Mouse (Mus musculus): ENCODE measurements at regions not wholly inside any gene's neighbourhood (a gene's known extent, or its start where the extent isn't known, plus 50 kb on each side); places are given as distances from the start of the nearest gene placed in this dataset.

DNA sequence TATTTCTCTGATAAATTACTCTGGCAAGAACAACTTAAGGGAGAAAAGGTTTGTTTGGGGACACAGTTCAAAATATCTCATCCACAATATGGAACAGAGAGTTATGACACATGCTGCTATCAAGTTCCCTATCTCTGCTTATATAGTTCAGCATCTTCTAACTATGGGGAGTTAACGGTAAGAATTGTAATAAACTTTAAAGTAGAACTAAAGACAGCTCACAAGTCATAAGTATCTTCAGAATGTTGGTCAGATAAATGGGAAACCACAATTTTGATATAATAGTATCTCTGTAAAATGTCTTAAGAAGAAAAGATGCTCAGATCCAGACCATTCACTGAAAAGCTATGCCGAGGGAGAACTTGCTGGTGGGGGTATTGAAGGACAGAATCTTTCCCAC, 138.5 kb upstream of the Mbnl1 start:
- TF ChIP-seq CTCF (IDR thresholded peaks at IDR 0.05; ENCODE audit: low read depth, low read length): no peak
- TF ChIP-seq GATA1 (IDR thresholded peaks at IDR 0.05; ENCODE audit: borderline replicate concordance, low read length): no peak
- no peak for TF ChIP-seq TAL1 (conservative IDR thresholded peaks at IDR 0.05; ENCODE audit: low read depth, low read length)
- TF ChIP-seq POLR2AphosphoS5 (IDR thresholded peaks at IDR 0.05; ENCODE audit: insufficient replicate concordance, low read depth, low read length): no peak
- no peak for TF ChIP-seq GATA2 (IDR thresholded peaks at IDR 0.05; ENCODE audit: borderline replicate concordance, low read depth, low read length)
